9 mouse cellular contexts compared by ENCODE assay signal in genomic region chr4:137178833-137179232, GRCm38 (mm10).
DNase-seq lines count a peak whose midpoint lies in the region; ATAC-seq and TF ChIP-seq lines count a peak whose summit lies in the region.
"Had no signal": no experiment of that assay in that cellular context is flagged by ENCODE, and none has a peak within 500 bp of the region (broad histone marks: within the 10 kb centered on the region; RNA-seq: fewer than 3 reads in every experiment).

No protein-coding gene starts in this region.

- intact Hi-C loops in heart, postnatal 25 days (cut with DNase I): no loop called here
- intact Hi-C loops in left cerebral cortex, postnatal 4 days (cut with DNase I): no loop called here

- WGBS in forebrain, postnatal 0 days: 62% methylated on average over 3 of the region's 3 CpGs
- WGBS in intestine, embryonic 16.5 days: 52% methylated on average over 3 of the region's 3 CpGs

- no peaks in the 10 kb centered on the region for H3K9me3 ChIP-seq in forebrain, postnatal 0 days (ENCODE audit: low read length)
- H3K9me3 ChIP-seq in intestine, embryonic 16.5 days (ENCODE audit: control insufficient read depth, low read length): no peaks in the 10 kb centered on the region

- H3K36me3 ChIP-seq in forebrain, postnatal 0 days (ENCODE audit: insufficient read depth): no peaks in the 10 kb centered on the region
- H3K36me3 ChIP-seq in intestine, embryonic 16.5 days (ENCODE audit: control insufficient read depth, insufficient read depth, low read length): no peaks in the 10 kb centered on the region

- no peaks in the 10 kb centered on the region for H3K27me3 ChIP-seq in forebrain, postnatal 0 days (ENCODE audit: insufficient read depth, low read length)
- no peaks in the 10 kb centered on the region for H3K27me3 ChIP-seq in intestine, embryonic 16.5 days (replicated peaks; ENCODE audit: control insufficient read depth, insufficient read depth, low read length)

- TF ChIP-seq CTCF in forebrain, postnatal 0 days (IDR thresholded peaks at IDR 0.05; ENCODE audit: low read depth): no peak

- peak; percentile 95 for DNase-seq in heart, adult 11 months
- no peak for DNase-seq in heart, postnatal 25 days (ENCODE audit: low spot score)
- peak; percentile 64 for DNase-seq in MN1 (ENCODE audit: low spot score)
- peak; percentile 55 for DNase-seq in left cerebral cortex, postnatal 4 days
- DNase-seq in forebrain, postnatal 0 days: no peak
- DNase-seq in ovary, postnatal 36 days (ENCODE audit: low spot score): no peak

- H3K27ac ChIP-seq in forebrain, postnatal 0 days (ENCODE audit: low read depth, low read length): no peak overlapping the region
- H3K27ac ChIP-seq in intestine, embryonic 16.5 days (ENCODE audit: low read length): no peak overlapping the region
- H3K27ac ChIP-seq: layer of hippocampus, adult 2 months had no signal

- H3K4me3 ChIP-seq in forebrain, postnatal 0 days (ENCODE audit: low read depth, low read length): no peak overlapping the region
- H3K4me3 ChIP-seq in intestine, embryonic 16.5 days (ENCODE audit: low read length): no peak overlapping the region
- H3K4me3 ChIP-seq: layer of hippocampus, adult 2 months had no signal

- H3K9ac ChIP-seq in forebrain, postnatal 0 days: no peak overlapping the region
- no peak overlapping the region for H3K9ac ChIP-seq in intestine, embryonic 16.5 days (ENCODE audit: low read depth, low read length)

- H3K4me1 ChIP-seq in forebrain, postnatal 0 days (ENCODE audit: insufficient read depth): no peaks in the 10 kb centered on the region
- H3K4me1 ChIP-seq in intestine, embryonic 16.5 days (ENCODE audit: control insufficient read depth, insufficient read depth, low read length): 0 out of 2 replicates have a peak, but pooled peaks cover 8% of the 10 kb centered on the region

- peak; percentile 22 for ATAC-seq in granulocyte monocyte progenitor cell, adult 5-6 weeks (replicated peaks; ENCODE audit: poor library complexity, severe bottlenecking)
- ATAC-seq in forebrain, postnatal 0 days: no peak
- ATAC-seq in intestine, embryonic 16.5 days: no peak

- H3K4me2 ChIP-seq in forebrain, postnatal 0 days (ENCODE audit: low read depth): no peak overlapping the region
- H3K4me2 ChIP-seq in intestine, embryonic 16.5 days (ENCODE audit: low read depth, low read length): no peak overlapping the region

Comparison
In these comparisons a context has a peak if more than half of its experiments do, and no peak if none do; other contexts are left out.
1. DNase-seq: peak in heart, adult 11 months (single experiment), MN1 (single experiment) and left cerebral cortex, postnatal 4 days (single experiment); none in heart, postnatal 25 days (single experiment), forebrain, postnatal 0 days (single experiment) and ovary, postnatal 36 days (single experiment).